In the genomic region with DNA sequence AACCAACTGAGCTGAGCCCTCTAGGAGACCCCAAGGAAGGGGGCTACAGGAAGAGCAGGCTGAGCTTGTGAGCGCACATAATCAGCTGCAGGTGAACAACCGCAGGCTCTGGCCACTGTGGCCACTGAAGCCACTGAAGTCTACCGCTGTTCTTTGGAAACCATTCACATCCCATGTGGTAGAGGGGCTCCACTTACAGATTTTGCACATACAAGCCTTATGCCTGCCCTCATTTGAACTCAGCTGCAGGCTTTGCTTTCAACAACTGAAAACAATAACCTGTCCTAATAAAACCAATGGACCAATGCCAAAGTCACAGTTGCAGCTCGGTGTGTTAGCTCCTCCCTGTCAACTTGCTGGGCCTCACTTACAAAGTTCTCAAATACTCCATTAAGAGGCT, we compare ENCODE assay signal across 25 mouse cellular contexts.
DNase-seq lines count a peak whose midpoint lies in the region; ATAC-seq and TF ChIP-seq lines count a peak whose summit lies in the region.
"Had no signal": no experiment of that assay in that cellular context is flagged by ENCODE, and none has a peak within 500 bp of the region (broad histone marks: within the 10 kb centered on the region; RNA-seq: fewer than 3 reads in every experiment).

No protein-coding gene starts in this region.

- no peak for DNase-seq in embryonic facial prominence, embryonic 10.5 days (ENCODE audit: low spot score)
- DNase-seq in heart, postnatal 0 days (ENCODE audit: low spot score) = no peak
- DNase-seq in heart, postnatal 36 days = no peak
- no peak for DNase-seq in limb, embryonic 10.5 days (ENCODE audit: low spot score)
- DNase-seq: adrenal gland, adult 8-10 months; cerebellum, adult 18-20 months; cerebellum, postnatal 14 days; gastrocnemius, postnatal 10 days; kidney, adult 11 months; liver; right cerebral cortex, adult 18-20 months; right cerebral cortex, postnatal 4 days; thymus, adult 18-20 months; thymus, postnatal 36 days had no signal

- no peak overlapping the region for H3K9ac ChIP-seq in embryonic facial prominence, embryonic 12.5 days
- no peak overlapping the region for H3K9ac ChIP-seq in heart, postnatal 0 days (replicated peaks; ENCODE audit: low read depth, low read length)
- H3K9ac ChIP-seq in limb, embryonic 12.5 days (replicated peaks) = no peak overlapping the region
- H3K9ac ChIP-seq in limb, embryonic 15.5 days = no peak overlapping the region
- H3K9ac ChIP-seq: forebrain, embryonic 13.5 days; hindbrain, embryonic 12.5 days; liver, embryonic 15.5 days; neural tube, embryonic 13.5 days had no signal

- ATAC-seq in embryonic facial prominence, embryonic 12.5 days (ENCODE audit: insufficient number of reproducible peaks, insufficient read depth, low FRiP score, low TSS enrichment) = no peak
- no peak for ATAC-seq in heart, postnatal 0 days (ENCODE audit: insufficient read depth, low read depth)
- peak; percentile 56; the same call in 1 of the 2 replicates for ATAC-seq in limb, embryonic 12.5 days (ENCODE audit: insufficient number of reproducible peaks, insufficient read depth, low FRiP score, low TSS enrichment, low read depth)
- no peak for ATAC-seq in limb, embryonic 15.5 days (ENCODE audit: insufficient number of reproducible peaks, low FRiP score, low TSS enrichment, low read depth)
- ATAC-seq: activated CD4-positive, CD25-positive, alpha-beta regulatory T cell, adult 4 months; forebrain, embryonic 13.5 days; midbrain, embryonic 16.5 days had no signal

- no peak overlapping the region for H3K4me3 ChIP-seq in embryonic facial prominence, embryonic 12.5 days
- H3K4me3 ChIP-seq in embryonic facial prominence, embryonic 10.5 days = no peak overlapping the region
- H3K4me3 ChIP-seq in heart, postnatal 0 days (ENCODE audit: low read depth, low read length) = no peak overlapping the region
- no peak overlapping the region for H3K4me3 ChIP-seq in limb, embryonic 12.5 days (replicated peaks)
- H3K4me3 ChIP-seq in limb, embryonic 10.5 days = no peak overlapping the region
- H3K4me3 ChIP-seq in limb, embryonic 15.5 days = no peak overlapping the region
- H3K4me3 ChIP-seq: forebrain, embryonic 13.5 days; hindbrain, embryonic 12.5 days; liver, embryonic 15.5 days; myocyte; neural tube, embryonic 13.5 days had no signal

- intact Hi-C loops in heart, postnatal 36 days (cut with DNase I) = no loop called here

- 61% methylated on average over 4 of the region's 4 CpGs for WGBS in embryonic facial prominence, embryonic 12.5 days
- WGBS in embryonic facial prominence, embryonic 10.5 days = 79% methylated on average over 4 of the region's 4 CpGs
- 68% methylated on average over 4 of the region's 4 CpGs for WGBS in heart, postnatal 0 days
- WGBS in limb, embryonic 12.5 days = 51% methylated on average over 4 of the region's 4 CpGs
- 83% methylated on average over 4 of the region's 4 CpGs for WGBS in limb, embryonic 10.5 days
- 41% methylated on average over 4 of the region's 4 CpGs for WGBS in limb, embryonic 15.5 days

- TF ChIP-seq CTCF in heart, postnatal 0 days (IDR thresholded peaks at IDR 0.05; ENCODE audit: low read depth) = no peak

- H3K27ac ChIP-seq in embryonic facial prominence, embryonic 12.5 days = peak overlapping the region; percentile 25; the same call in 1 of the 2 replicates
- no peak overlapping the region for H3K27ac ChIP-seq in embryonic facial prominence, embryonic 10.5 days (replicated peaks)
- peak overlapping the region; percentile 20; the same call in 1 of the 2 replicates for H3K27ac ChIP-seq in heart, postnatal 0 days (ENCODE audit: low read depth)
- no peak overlapping the region; the same call in 1 of the 2 replicates for H3K27ac ChIP-seq in limb, embryonic 12.5 days
- H3K27ac ChIP-seq in limb, embryonic 10.5 days = no peak overlapping the region
- peak overlapping the region; percentile 33; the same call in 1 of the 2 replicates for H3K27ac ChIP-seq in limb, embryonic 15.5 days
- H3K27ac ChIP-seq: forebrain, embryonic 13.5 days; hindbrain, embryonic 12.5 days; liver, embryonic 15.5 days; macrophage; neural tube, embryonic 13.5 days had no signal

- no peak for TF ChIP-seq EP300 in heart, postnatal 0 days (IDR thresholded peaks at IDR 0.05; ENCODE audit: low read depth)

- no peaks in the 10 kb centered on the region for H3K9me3 ChIP-seq in embryonic facial prominence, embryonic 12.5 days
- H3K9me3 ChIP-seq in embryonic facial prominence, embryonic 10.5 days = no peaks in the 10 kb centered on the region
- no peaks in the 10 kb centered on the region for H3K9me3 ChIP-seq in heart, postnatal 0 days (replicated peaks; ENCODE audit: control insufficient read depth, low read length)
- no peaks in the 10 kb centered on the region for H3K9me3 ChIP-seq in limb, embryonic 12.5 days
- no peaks in the 10 kb centered on the region for H3K9me3 ChIP-seq in limb, embryonic 10.5 days (replicated peaks)
- no peaks in the 10 kb centered on the region for H3K9me3 ChIP-seq in limb, embryonic 15.5 days
- H3K9me3 ChIP-seq: forebrain, embryonic 13.5 days; hindbrain, embryonic 12.5 days; liver, embryonic 15.5 days; neural tube, embryonic 13.5 days had no signal

- H3K27me3 ChIP-seq in embryonic facial prominence, embryonic 12.5 days = no peaks in the 10 kb centered on the region
- H3K27me3 ChIP-seq in embryonic facial prominence, embryonic 10.5 days (replicated peaks; ENCODE audit: low read depth, poor library complexity, severe bottlenecking) = no peaks in the 10 kb centered on the region
- H3K27me3 ChIP-seq in heart, postnatal 0 days (ENCODE audit: control insufficient read depth, insufficient read depth, low read length) = no peaks in the 10 kb centered on the region
- no peaks in the 10 kb centered on the region for H3K27me3 ChIP-seq in limb, embryonic 12.5 days
- no peaks in the 10 kb centered on the region for H3K27me3 ChIP-seq in limb, embryonic 10.5 days (ENCODE audit: low read depth, poor library complexity, severe bottlenecking)
- no peaks in the 10 kb centered on the region for H3K27me3 ChIP-seq in limb, embryonic 15.5 days
- H3K27me3 ChIP-seq: forebrain, embryonic 13.5 days; hindbrain, embryonic 12.5 days; liver, embryonic 15.5 days; neural tube, embryonic 13.5 days had no signal

- no peak overlapping the region for H3K4me2 ChIP-seq in embryonic facial prominence, embryonic 12.5 days (replicated peaks)
- H3K4me2 ChIP-seq in heart, postnatal 0 days (ENCODE audit: low read depth, low read length) = no peak overlapping the region
- H3K4me2 ChIP-seq in limb, embryonic 12.5 days = no peak overlapping the region
- no peak overlapping the region for H3K4me2 ChIP-seq in limb, embryonic 15.5 days
- H3K4me2 ChIP-seq: forebrain, embryonic 13.5 days; hindbrain, embryonic 12.5 days; liver, embryonic 15.5 days; neural tube, embryonic 13.5 days had no signal

- no peaks in the 10 kb centered on the region for H3K36me3 ChIP-seq in embryonic facial prominence, embryonic 12.5 days
- no peaks in the 10 kb centered on the region for H3K36me3 ChIP-seq in embryonic facial prominence, embryonic 10.5 days (replicated peaks)
- 0 out of 2 replicates have a peak, but pooled peaks cover 2% of the 10 kb centered on the region for H3K36me3 ChIP-seq in heart, postnatal 0 days (replicated peaks; ENCODE audit: control insufficient read depth, insufficient read depth, low read length)
- H3K36me3 ChIP-seq in limb, embryonic 12.5 days = no peaks in the 10 kb centered on the region
- no peaks in the 10 kb centered on the region for H3K36me3 ChIP-seq in limb, embryonic 10.5 days
- H3K36me3 ChIP-seq in limb, embryonic 15.5 days = no peaks in the 10 kb centered on the region
- H3K36me3 ChIP-seq: hindbrain, embryonic 12.5 days; liver, embryonic 15.5 days; neural tube, embryonic 13.5 days had no signal

- H3K4me1 ChIP-seq in embryonic facial prominence, embryonic 12.5 days = no peaks in the 10 kb centered on the region; the same call in 1 of the 2 replicates
- H3K4me1 ChIP-seq in embryonic facial prominence, embryonic 10.5 days = peaks cover 11% of the 10 kb centered on the region; the same call in 1 of the 2 replicates
- peaks cover 5% of the 10 kb centered on the region; the same call in 1 of the 2 replicates for H3K4me1 ChIP-seq in heart, postnatal 0 days (ENCODE audit: control insufficient read depth, insufficient read depth)
- H3K4me1 ChIP-seq in limb, embryonic 12.5 days (replicated peaks) = peaks cover 9% of the 10 kb centered on the region
- no peaks in the 10 kb centered on the region for H3K4me1 ChIP-seq in limb, embryonic 10.5 days
- peaks cover 3% of the 10 kb centered on the region; the same call in 1 of the 2 replicates for H3K4me1 ChIP-seq in limb, embryonic 15.5 days
- H3K4me1 ChIP-seq: forebrain, embryonic 13.5 days; hindbrain, embryonic 12.5 days; liver, embryonic 15.5 days; neural tube, embryonic 13.5 days had no signal

Comparison
In these comparisons a context has a peak if more than half of its experiments do, and no peak if none do; other contexts are left out.
1. H3K27ac ChIP-seq: peak in embryonic facial prominence, embryonic 12.5 days (single experiment), heart, postnatal 0 days (single experiment) and limb, embryonic 15.5 days (single experiment); none in embryonic facial prominence, embryonic 10.5 days (single experiment), limb, embryonic 12.5 days (single experiment) and limb, embryonic 10.5 days (single experiment).